Mouse (Mus musculus): Measurements from ENCODE around the gene Psmg4. TPM values are rescaled to one million over a fixed set of nuclear protein-coding genes. Genes with fewer than 3 reads are reported as not detected.
A peak's percentile ranks its signal among the peaks of the same experiment; 100 is the strongest.

Gene Psmg4
- polyA plus RNA-seq (2012; ENCODE audit: insufficient read depth, insufficient read length, missing spikeins): 25.2 and 29.4 TPM in 2 replicates

DNA sequence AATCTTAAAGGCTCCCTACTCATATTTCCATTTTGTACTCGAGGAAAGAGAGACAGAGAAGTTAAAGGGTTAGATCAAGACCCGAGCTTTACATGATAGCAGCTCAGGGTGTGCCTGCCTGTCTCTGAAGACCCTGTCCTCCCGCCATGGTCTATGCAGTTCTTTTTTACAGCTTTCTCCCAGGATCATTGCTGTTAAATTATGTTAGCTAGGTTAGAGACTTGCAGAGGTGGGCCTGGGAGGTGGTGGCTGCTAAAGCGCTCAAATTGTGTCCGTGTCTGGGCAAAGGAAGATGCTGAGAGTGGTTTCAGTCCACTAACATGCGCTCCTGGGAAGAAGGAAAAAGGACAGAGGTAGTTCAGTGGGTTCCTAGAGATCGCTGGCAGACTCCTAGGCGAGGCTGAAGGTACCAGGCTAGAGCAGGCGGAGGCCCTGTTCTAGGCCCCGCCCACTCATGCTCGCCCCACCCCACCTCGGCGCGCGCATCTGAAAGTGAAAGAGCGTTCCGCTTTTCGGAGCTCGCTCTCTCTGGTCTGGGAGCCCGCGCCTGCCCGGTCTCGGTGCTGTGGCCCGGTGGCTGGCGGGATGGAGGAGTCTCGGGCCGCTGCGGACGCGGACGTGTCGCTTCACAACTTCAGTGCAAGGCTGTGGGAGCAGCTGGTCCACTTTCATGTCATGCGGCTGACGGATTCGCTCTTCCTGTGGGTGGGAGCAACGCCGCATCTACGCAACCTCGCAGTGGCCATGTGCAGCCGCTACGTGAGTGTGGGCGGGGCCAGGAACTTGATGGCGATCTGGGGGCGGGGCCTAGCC, at the start of gene Psmg4:
Gene Psmg4 (plus strand): TSS at position 474 of the 813 bp plus-strand sequence.
- H3K4me3 ChIP-seq (ENCODE audit: insufficient read depth, low read depth, low read length): peak within 1 kb of the TSS; percentile 92
- peak within 1 kb of the TSS; percentile 91 for H3K27ac ChIP-seq (replicated peaks; ENCODE audit: low read depth, low read length)
- no peaks in the 10 kb centered on the region; the same call in 1 of the 2 replicates for H3K4me1 ChIP-seq (ENCODE audit: control insufficient read depth, insufficient read depth, insufficient read length, low read length)

DNA sequence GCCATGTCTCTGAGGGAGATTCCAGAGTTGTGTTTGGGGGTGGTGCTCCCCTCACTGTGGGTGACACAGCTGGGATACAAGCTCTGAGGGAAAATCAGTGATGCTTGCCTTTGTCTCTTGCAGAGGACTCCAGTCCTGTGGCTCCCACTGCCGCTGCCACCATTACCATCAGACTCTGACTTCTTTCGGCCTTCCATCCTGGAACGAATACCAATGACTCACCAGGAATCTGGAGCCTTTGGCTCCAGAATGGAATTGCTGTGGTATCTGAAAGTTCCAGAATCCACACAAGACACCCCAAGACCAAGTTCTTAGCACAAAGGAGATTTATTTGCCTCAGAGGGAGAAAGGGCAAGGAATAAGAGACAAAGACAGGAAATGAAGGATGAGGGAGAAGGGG, 49.7 kb upstream of the Psmg4 start:
- H3K4me3 ChIP-seq (ENCODE audit: insufficient read depth, low read depth, low read length): no peak overlapping the region
- H3K27ac ChIP-seq (replicated peaks; ENCODE audit: low read depth, low read length): peak overlapping the region; percentile 22; the same call in 1 of the 2 replicates
- peaks cover 3% of the 10 kb centered on the region; the same call in 1 of the 2 replicates for H3K4me1 ChIP-seq (ENCODE audit: control insufficient read depth, insufficient read depth, insufficient read length, low read length)

DNA sequence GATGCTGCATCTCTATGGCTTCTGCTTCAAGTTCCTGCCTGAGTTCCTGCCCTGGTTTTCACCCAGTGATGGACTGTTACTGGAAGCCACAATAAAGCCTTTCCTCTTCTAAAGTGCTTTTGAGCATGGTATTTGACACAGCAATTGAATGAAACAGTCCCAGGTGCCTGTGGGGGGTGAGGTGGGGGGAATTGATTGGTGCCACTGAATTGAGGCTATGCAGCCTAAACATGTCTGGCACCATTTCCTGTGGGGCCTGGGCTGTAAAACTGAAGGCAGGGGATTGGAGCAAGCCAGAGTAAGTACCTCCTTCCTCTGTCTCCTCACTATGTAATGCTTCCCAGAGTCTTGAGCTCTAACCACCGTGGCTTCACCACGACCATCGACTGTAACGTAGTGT, 48.1 kb upstream of the Psmg4 start:
- Histone ChIP-seq H3K27ac (replicated peaks; ENCODE audit: low read depth, low read length) (no peak overlapping the region), H3K4me1 (ENCODE audit: control insufficient read depth, insufficient read depth, insufficient read length, low read length) (peaks cover 3% of the 10 kb centered on the region; the same call in 1 of the 2 replicates)

GRCm38 (mm10) chr13:34116508-34116907, 46.3 kb upstream of the Psmg4 start:
- Histone ChIP-seq H3K4me1 (ENCODE audit: control insufficient read depth, insufficient read depth, insufficient read length, low read length) (peaks cover 3% of the 10 kb centered on the region; the same call in 1 of the 2 replicates), H3K27ac (replicated peaks; ENCODE audit: low read depth, low read length) (no peak overlapping the region), H3K4me3 (ENCODE audit: insufficient read depth, low read depth, low read length) (no peak overlapping the region)

More for the DNA sequence above, 48.1 kb upstream of the Psmg4 start:
- H3K4me3 ChIP-seq (ENCODE audit: insufficient read depth, low read depth, low read length): no peak overlapping the region

- no peak overlapping the region for H3K4me3 ChIP-seq (ENCODE audit: insufficient read depth, low read depth, low read length)
- H3K27ac ChIP-seq (replicated peaks; ENCODE audit: low read depth, low read length): no peak overlapping the region
- H3K4me1 ChIP-seq (ENCODE audit: control insufficient read depth, insufficient read depth, insufficient read length, low read length): no peaks in the 10 kb centered on the region
These were observed 43.9 kb upstream of the Psmg4 start for GRCm38 (mm10) chr13:34118816-34119215.

- Histone ChIP-seq H3K4me3 (ENCODE audit: insufficient read depth, low read depth, low read length) (no peak overlapping the region), H3K4me1 (ENCODE audit: control insufficient read depth, insufficient read depth, insufficient read length, low read length) (no peaks in the 10 kb centered on the region), H3K27ac (replicated peaks; ENCODE audit: low read depth, low read length) (no peak overlapping the region)
These were observed 43.4 kb upstream of the Psmg4 start for GRCm38 (mm10) chr13:34119406-34119805.

GRCm38 (mm10) chr13:34120536-34120935, 42.2 kb upstream of the Psmg4 start:
- Histone ChIP-seq H3K4me1 (ENCODE audit: control insufficient read depth, insufficient read depth, insufficient read length, low read length) (no peaks in the 10 kb centered on the region), H3K27ac (replicated peaks; ENCODE audit: low read depth, low read length) (no peak overlapping the region), H3K4me3 (ENCODE audit: insufficient read depth, low read depth, low read length) (no peak overlapping the region)

DNA sequence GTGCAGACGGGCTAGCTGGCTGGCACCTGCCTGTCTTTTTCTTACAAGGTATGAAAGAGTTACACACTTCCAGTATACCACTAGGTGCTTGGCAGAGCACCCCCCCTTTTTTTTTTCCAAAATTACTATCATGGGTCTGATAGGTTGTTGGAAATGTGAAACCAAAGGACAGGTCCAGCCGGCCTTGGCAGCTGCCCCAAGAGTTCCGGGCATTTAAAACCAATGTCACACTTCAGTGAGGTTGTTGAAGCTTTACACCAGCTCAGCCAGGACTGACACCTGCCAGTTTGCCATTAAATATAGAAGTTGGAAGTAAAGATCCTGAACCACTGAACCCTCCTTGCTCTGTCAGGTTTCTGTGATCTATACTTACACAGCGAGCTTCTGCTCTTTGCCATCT, 37.1 kb upstream of the Psmg4 start:
- H3K4me3 ChIP-seq (ENCODE audit: insufficient read depth, low read depth, low read length): no peak overlapping the region
- no peaks in the 10 kb centered on the region; the same call in 1 of the 2 replicates for H3K4me1 ChIP-seq (ENCODE audit: control insufficient read depth, insufficient read depth, insufficient read length, low read length)
- no peak overlapping the region for H3K27ac ChIP-seq (replicated peaks; ENCODE audit: low read depth, low read length)

GRCm38 (mm10) chr13:34128276-34129114, 34.3 kb upstream of the Psmg4 start:
- Histone ChIP-seq H3K4me3 (ENCODE audit: insufficient read depth, low read depth, low read length) (no peak overlapping the region), H3K27ac (replicated peaks; ENCODE audit: low read depth, low read length) (no peak overlapping the region)

DNA sequence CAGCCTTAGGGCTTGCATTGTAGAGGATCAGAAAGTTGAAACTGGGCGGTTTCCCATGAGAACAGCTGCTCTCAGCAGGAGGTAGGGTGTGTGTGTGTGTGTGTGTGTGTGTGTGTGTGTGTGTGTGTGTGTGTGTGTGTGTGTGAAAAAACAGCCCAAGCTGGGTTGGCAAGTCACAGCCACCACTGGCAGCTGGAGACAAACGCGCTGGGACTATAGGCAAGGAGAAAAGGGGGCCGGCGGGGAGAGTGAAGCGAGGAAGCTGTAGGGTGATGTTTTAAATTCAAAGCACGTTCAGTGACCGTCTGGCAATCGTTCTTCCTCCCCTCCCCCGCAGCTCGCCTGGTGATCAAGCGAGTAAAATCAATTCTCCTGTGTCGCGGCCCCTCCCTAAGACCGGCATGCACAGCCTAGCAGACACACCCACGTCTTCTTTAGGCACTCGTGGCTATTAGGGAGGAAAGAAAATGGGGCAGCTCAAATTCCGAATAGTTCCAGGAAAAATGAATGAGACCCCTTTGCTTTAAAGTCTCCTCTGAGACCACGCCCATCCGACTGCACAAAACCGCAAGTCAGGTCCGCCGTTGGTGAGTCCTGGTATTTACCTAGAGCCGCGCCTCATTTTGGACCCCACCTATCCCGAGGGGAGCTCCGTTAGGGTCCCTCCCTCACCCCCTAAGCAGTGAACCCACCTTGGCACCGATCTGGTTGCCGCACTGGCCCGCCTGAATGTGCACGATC, 33.1 kb upstream of the Psmg4 start:
- H3K27ac ChIP-seq (replicated peaks; ENCODE audit: low read depth, low read length): no peak overlapping the region
- peaks cover 13% of the 10 kb centered on the region for H3K4me1 ChIP-seq (ENCODE audit: control insufficient read depth, insufficient read depth, insufficient read length, low read length)
- peak overlapping the region; percentile 66 for H3K4me3 ChIP-seq (ENCODE audit: insufficient read depth, low read depth, low read length)

More at GRCm38 (mm10) chr13:34128276-34129114, 34.3 kb upstream of the Psmg4 start:
- H3K4me1 ChIP-seq (ENCODE audit: control insufficient read depth, insufficient read depth, insufficient read length, low read length): peaks cover 13% of the 10 kb centered on the region

DNA sequence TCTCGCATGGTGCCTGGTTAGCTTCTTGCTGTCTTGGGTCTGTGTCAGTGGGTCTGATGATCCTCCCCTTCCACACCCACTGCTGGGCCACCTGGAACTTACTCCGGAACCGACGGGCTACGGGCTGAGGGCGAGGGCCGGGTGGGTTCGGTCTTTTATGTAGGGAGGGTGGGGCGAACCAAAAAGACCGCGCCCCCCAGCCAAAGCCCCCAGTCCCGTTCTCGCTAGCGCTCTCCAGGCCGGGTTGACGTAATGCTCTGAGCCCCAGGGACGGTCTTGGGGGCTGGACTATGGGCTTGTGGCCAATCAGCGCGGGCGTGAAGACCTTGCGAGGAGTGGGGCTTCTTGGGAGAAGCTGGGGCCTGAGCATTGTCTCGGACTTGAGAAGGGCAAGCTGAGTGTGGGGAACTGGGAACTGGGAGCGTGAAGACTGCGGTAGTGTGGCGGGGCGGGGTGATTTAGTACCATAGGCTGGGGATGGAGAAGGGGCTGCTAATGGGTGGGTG, 32.5 kb upstream of the Psmg4 start, which contains the start of gene Tubb2b:
Gene Tubb2b (minus strand): TSS at position 241 of the 506 bp plus-strand sequence.
- Histone ChIP-seq H3K27ac (replicated peaks; ENCODE audit: low read depth, low read length) (no peak within 1 kb of the TSS), H3K4me1 (ENCODE audit: control insufficient read depth, insufficient read depth, insufficient read length, low read length) (peaks cover 13% of the 10 kb centered on the region), H3K4me3 (ENCODE audit: insufficient read depth, low read depth, low read length) (peak within 1 kb of the TSS; percentile 66)

DNA sequence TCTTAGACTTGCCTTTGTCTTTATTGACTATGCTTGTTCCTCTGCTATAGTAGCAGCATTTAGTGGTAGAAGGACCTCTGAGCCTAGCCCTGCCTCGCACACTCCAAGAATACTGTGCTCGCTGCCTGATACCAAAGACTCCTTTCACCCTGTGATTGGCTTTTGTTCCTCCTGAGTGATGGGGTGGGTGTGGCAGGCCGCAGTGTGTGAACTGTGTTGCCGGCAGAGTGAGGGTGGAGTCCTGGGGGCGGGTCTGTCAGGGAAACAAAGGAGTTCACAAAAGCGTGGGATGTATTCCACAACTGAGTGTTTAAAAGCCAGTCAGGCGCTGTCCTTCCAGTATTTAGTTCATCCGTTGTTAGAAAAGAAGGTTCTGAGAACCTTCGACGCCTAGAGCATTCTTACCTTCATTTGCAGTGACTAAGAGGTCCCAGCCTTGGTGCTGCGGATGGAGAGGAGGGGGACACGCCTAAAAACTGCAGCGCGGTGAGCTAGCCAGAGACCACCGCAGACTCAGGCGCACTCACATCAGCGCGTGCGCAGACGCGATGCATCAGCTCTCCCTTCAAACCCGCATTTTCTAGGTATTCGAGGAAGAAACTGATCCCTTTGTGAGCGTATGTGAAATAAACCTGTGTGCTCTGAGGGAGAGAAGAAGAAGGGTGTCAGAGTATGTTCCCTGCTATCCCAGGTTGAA, 31.6 kb upstream of the Psmg4 start:
- Histone ChIP-seq H3K4me1 (ENCODE audit: control insufficient read depth, insufficient read depth, insufficient read length, low read length) (peaks cover 13% of the 10 kb centered on the region), H3K27ac (replicated peaks; ENCODE audit: low read depth, low read length) (no peak overlapping the region), H3K4me3 (ENCODE audit: insufficient read depth, low read depth, low read length) (peak overlapping the region; percentile 66)

DNA sequence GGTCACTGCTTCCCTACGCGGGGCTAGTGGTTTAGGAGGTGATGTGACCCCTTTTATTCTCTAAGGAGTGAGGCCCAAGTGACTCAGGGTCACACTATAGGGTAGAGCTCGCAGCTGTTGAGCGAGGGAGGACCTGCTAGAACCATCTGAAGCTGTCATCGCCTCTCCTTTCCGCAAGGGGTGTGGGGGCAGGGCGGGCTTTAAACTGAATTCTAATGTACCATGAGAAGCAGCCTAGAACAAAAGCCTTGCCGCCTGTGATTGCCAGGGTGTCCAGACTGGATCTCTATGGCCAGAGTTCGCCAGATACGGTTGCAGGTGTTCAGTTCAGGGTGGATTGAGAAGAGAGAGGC, 31.1 kb upstream of the Psmg4 start:
- H3K4me3 ChIP-seq (ENCODE audit: insufficient read depth, low read depth, low read length): peak overlapping the region; percentile 66; the same call in 1 of the 2 replicates
- peaks cover 13% of the 10 kb centered on the region for H3K4me1 ChIP-seq (ENCODE audit: control insufficient read depth, insufficient read depth, insufficient read length, low read length)
- H3K27ac ChIP-seq (replicated peaks; ENCODE audit: low read depth, low read length): no peak overlapping the region

GRCm38 (mm10) chr13:34132299-34132698, 30.5 kb upstream of the Psmg4 start:
- Histone ChIP-seq H3K27ac (replicated peaks; ENCODE audit: low read depth, low read length) (no peak overlapping the region), H3K4me1 (ENCODE audit: control insufficient read depth, insufficient read depth, insufficient read length, low read length) (peaks cover 13% of the 10 kb centered on the region), H3K4me3 (ENCODE audit: insufficient read depth, low read depth, low read length) (peak overlapping the region; percentile 10; the same call in 1 of the 2 replicates)

Measured in brown adipose tissue, adult 24 weeks (tissue).